Mouse (Mus musculus) embryonic fibroblast, embryonic 13.5 days (primary cell): ENCODE results near the gene Ugt1a5. TPM values are rescaled to one million over a fixed set of nuclear protein-coding genes. Genes with fewer than 3 reads are reported as not detected.
A peak's percentile ranks its signal among the peaks of the same experiment; 100 is the strongest.
"Not testable (repeated sequence)": the region's sequence is repeated elsewhere in the genome, so short reads cannot be mapped to it uniquely, and the experiment has no call there.

ENCODE experiments used
- H3K27ac ChIP-seq: 2 replicates; pipeline ENCODE4 v1.5.1; 2012; ENCODE audit warnings: low read length, control low read depth, inconsistent platforms; ENCODE audit not compliant: insufficient read depth
- H3K4me1 ChIP-seq: 2 replicates; pipeline ENCODE4 v1.6.1; 2011; ENCODE audit warnings: low read length; ENCODE audit not compliant: control insufficient read depth, insufficient read depth
- H3K4me3 ChIP-seq: 2 replicates; pipeline ENCODE4 v1.5.1; 2011; ENCODE audit warnings: mild to moderate bottlenecking, control low read depth, low read length; ENCODE audit not compliant: insufficient read depth
- CTCF ChIP-seq: IDR thresholded peaks from 2 replicates; pipeline ENCODE4 v1.5.1; 2011; ENCODE audit warnings: mild to moderate bottlenecking, control low read depth, low read length, moderate library complexity, borderline replicate concordance; ENCODE audit not compliant: insufficient read depth
- POLR2A ChIP-seq: IDR thresholded peaks from 2 replicates; pipeline ENCODE4 v1.6.1; 2011; ENCODE audit warnings: low read depth, mild to moderate bottlenecking, control low read depth, low read length, moderate library complexity
- polyA plus RNA-seq: library from polyadenylated mRNA; stranded (reverse); fragments of >200 nt; gene quantifications from 2 replicates; pipeline ENCODE4 v1.2.4, GENCODE M21; 2011; ENCODE audit warnings: low read depth; ENCODE audit not compliant: missing spikeins, insufficient read length

The Ugt1a5 gene
- 0.39 TPM in 1 of 2 replicates, not detected in the other for polyA plus RNA-seq

GRCm38 (mm10) chr1:88165711-88166110 lies at the start of gene Ugt1a5:
Gene Ugt1a5, plus strand, starts transcription at chr1:88166012.
- no peaks in the 10 kb centered on the region for H3K4me1 ChIP-seq
- no peak within 1 kb of the TSS for H3K27ac ChIP-seq
- no peak within 1 kb of the TSS for H3K4me3 ChIP-seq
- TF ChIP-seq CTCF = no peak

- not testable (repeated sequence) for H3K27ac ChIP-seq, H3K4me1 ChIP-seq, H3K4me3 ChIP-seq
Observed at GRCm38 (mm10) chr1:88120550-88120949, 45.3 kb upstream of the Ugt1a5 start.

GRCm38 (mm10) chr1:88121521-88121920 lies 44.3 kb upstream of the Ugt1a5 start:
- not testable (repeated sequence) for H3K27ac ChIP-seq, H3K4me3 ChIP-seq, H3K4me1 ChIP-seq

- H3K4me3 ChIP-seq, H3K27ac ChIP-seq, H3K4me1 ChIP-seq: not testable (repeated sequence)
- peak; percentile 24; the same call in 1 of the 2 replicates for TF ChIP-seq CTCF
Observed at GRCm38 (mm10) chr1:88125827-88126360, 39.9 kb upstream of the Ugt1a5 start.

GRCm38 (mm10) chr1:88129091-88129490 lies 36.7 kb upstream of the Ugt1a5 start:
- H3K27ac ChIP-seq, H3K4me3 ChIP-seq, H3K4me1 ChIP-seq: not testable (repeated sequence)

GRCm38 (mm10) chr1:88130223-88130622 lies 35.6 kb upstream of the Ugt1a5 start:
- H3K4me1 ChIP-seq, H3K4me3 ChIP-seq, H3K27ac ChIP-seq: not testable (repeated sequence)

GRCm38 (mm10) chr1:88133908-88134456 lies 31.8 kb upstream of the Ugt1a5 start:
- peak overlapping the region; percentile 76 for H3K27ac ChIP-seq

GRCm38 (mm10) chr1:88134457-88135011 lies 31.3 kb upstream of the Ugt1a5 start, which contains the start of gene Ugt1a6a:
Gene Ugt1a6a, plus strand, starts transcription at chr1:88134809.
- not testable (repeated sequence) for H3K4me3 ChIP-seq, H3K4me1 ChIP-seq
- peak within 1 kb of the TSS; percentile 76 for H3K27ac ChIP-seq

More at GRCm38 (mm10) chr1:88133908-88134456, 31.8 kb upstream of the Ugt1a5 start:
- TF ChIP-seq POLR2A (no peak), CTCF (no peak)
- Histone ChIP-seq H3K4me3 (no peak overlapping the region), H3K4me1 (no peaks in the 10 kb centered on the region)

GRCm38 (mm10) chr1:88135229-88135904 lies 30.4 kb upstream of the Ugt1a5 start:
- H3K4me3 ChIP-seq, H3K4me1 ChIP-seq: not testable (repeated sequence)
- peak overlapping the region; percentile 14 for H3K27ac ChIP-seq

- Histone ChIP-seq H3K4me1 (no peaks in the 10 kb centered on the region), H3K4me3 (no peak overlapping the region), H3K27ac (no peak overlapping the region)
- TF ChIP-seq CTCF = no peak
- TF ChIP-seq POLR2A = no peak
Observed at GRCm38 (mm10) chr1:88136646-88137045, 29.2 kb upstream of the Ugt1a5 start.

- TF ChIP-seq POLR2A (no peak), CTCF (no peak)
- Histone ChIP-seq H3K4me1 (no peaks in the 10 kb centered on the region), H3K27ac (no peak overlapping the region)
Observed at GRCm38 (mm10) chr1:88137264-88137663, 28.5 kb upstream of the Ugt1a5 start.

More at GRCm38 (mm10) chr1:88137264-88137663, 28.5 kb upstream of the Ugt1a5 start:
- no peak overlapping the region for H3K4me3 ChIP-seq
